Mouse (Mus musculus): ENCODE measurements around the gene Nupl1. TPM values are rescaled to one million over a fixed set of nuclear protein-coding genes. Genes with fewer than 3 reads are reported as not detected.
A peak's percentile ranks its signal among the peaks of the same experiment; 100 is the strongest.

The Nupl1 gene
- polyA plus RNA-seq, 1 experiment = not detected

GRCm38 (mm10) chr14:60286194-60286863 is 35.1 kb upstream of the Nupl1 start:
- H3K27me3 ChIP-seq (ENCODE audit: control insufficient read depth, insufficient read depth, insufficient read length) = no peaks in the 10 kb centered on the region
- H3K36me3 ChIP-seq (ENCODE audit: control insufficient read depth, insufficient read depth) = peaks cover 33% of the 10 kb centered on the region
- no peak overlapping the region for H3K4me3 ChIP-seq (ENCODE audit: insufficient read depth, poor library complexity, severe bottlenecking)
- H3K79me3 ChIP-seq (ENCODE audit: low read depth) = no peaks in the 10 kb centered on the region
- H3K79me2 ChIP-seq (ENCODE audit: control insufficient read depth, insufficient read depth) = no peaks in the 10 kb centered on the region
- TF ChIP-seq USF1 (IDR thresholded peaks at IDR 0.05; ENCODE audit: low read depth) = no peak
- no peak for TF ChIP-seq MAX (IDR thresholded peaks at IDR 0.05)
- no peak for TF ChIP-seq MYOD1 (IDR thresholded peaks at IDR 0.05; ENCODE audit: control insufficient read depth, insufficient read length, low read depth)
- TF ChIP-seq CTCF (IDR thresholded peaks at IDR 0.05; ENCODE audit: control insufficient read depth, insufficient read depth, insufficient read length) = no peak
- TF ChIP-seq MYOG (IDR thresholded peaks at IDR 0.05; ENCODE audit: control insufficient read depth, extremely low read depth, insufficient read length) = no peak
- no peak for TF ChIP-seq FOSL1 (IDR thresholded peaks at IDR 0.05; ENCODE audit: insufficient read depth, low read length, poor library complexity, severe bottlenecking)
- TF ChIP-seq CEBPB (IDR thresholded peaks at IDR 0.05; ENCODE audit: low read depth) = no peak
- H3ac ChIP-seq (ENCODE audit: control insufficient read depth, insufficient read length, low read depth) = no peak overlapping the region

GRCm38 (mm10) chr14:60275301-60276276 is 24.4 kb upstream of the Nupl1 start:
- TF ChIP-seq MYOG (IDR thresholded peaks at IDR 0.05; ENCODE audit: control insufficient read depth, extremely low read depth, insufficient read length) (no peak), MAX (IDR thresholded peaks at IDR 0.05) (no peak), FOSL1 (IDR thresholded peaks at IDR 0.05; ENCODE audit: insufficient read depth, low read length, poor library complexity, severe bottlenecking) (no peak), CTCF (IDR thresholded peaks at IDR 0.05; ENCODE audit: control insufficient read depth, insufficient read depth, insufficient read length) (no peak), USF1 (IDR thresholded peaks at IDR 0.05; ENCODE audit: low read depth) (no peak)
- Histone ChIP-seq H3K79me3 (ENCODE audit: low read depth) (peaks cover 8% of the 10 kb centered on the region), H3K79me2 (ENCODE audit: control insufficient read depth, insufficient read depth) (peaks cover 30% of the 10 kb centered on the region), H3K4me3 (ENCODE audit: insufficient read depth, poor library complexity, severe bottlenecking) (no peak overlapping the region), H3K27me3 (ENCODE audit: control insufficient read depth, insufficient read depth, insufficient read length) (no peaks in the 10 kb centered on the region), H3ac (ENCODE audit: control insufficient read depth, insufficient read length, low read depth) (no peak overlapping the region), H3K36me3 (ENCODE audit: control insufficient read depth, insufficient read depth) (no peaks in the 10 kb centered on the region)

DNA sequence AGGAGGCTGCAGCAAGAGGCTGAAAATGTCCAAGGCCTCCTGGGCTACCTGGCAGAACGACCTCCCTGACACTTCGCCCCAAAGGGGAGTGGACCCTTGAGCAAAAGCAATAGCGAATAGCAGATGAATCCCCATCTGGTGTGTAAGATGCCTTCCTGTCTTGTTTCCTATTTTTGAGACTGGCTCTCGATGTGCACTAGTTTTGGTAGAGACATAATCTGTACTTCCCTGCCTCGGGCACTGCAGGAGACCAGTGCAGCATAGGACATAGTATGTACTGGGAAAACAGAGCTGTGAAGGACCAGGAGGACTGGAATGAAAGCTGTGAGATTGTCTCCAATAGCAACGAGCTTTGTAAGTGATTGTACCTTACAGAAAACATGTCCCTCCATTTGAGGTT is 22.1 kb upstream of the Nupl1 start:
- Histone ChIP-seq H3K4me3 (ENCODE audit: insufficient read depth, poor library complexity, severe bottlenecking) (no peak overlapping the region), H3K79me3 (ENCODE audit: low read depth) (peaks cover 15% of the 10 kb centered on the region), H3K27me3 (ENCODE audit: control insufficient read depth, insufficient read depth, insufficient read length) (no peaks in the 10 kb centered on the region), H3K36me3 (ENCODE audit: control insufficient read depth, insufficient read depth) (no peaks in the 10 kb centered on the region), H3ac (ENCODE audit: control insufficient read depth, insufficient read length, low read depth) (no peak overlapping the region), H3K79me2 (ENCODE audit: control insufficient read depth, insufficient read depth) (peaks cover 48% of the 10 kb centered on the region)
- TF ChIP-seq CTCF (IDR thresholded peaks at IDR 0.05; ENCODE audit: control insufficient read depth, insufficient read depth, insufficient read length) = no peak
- no peak for TF ChIP-seq CEBPB (IDR thresholded peaks at IDR 0.05; ENCODE audit: low read depth)
- no peak for TF ChIP-seq MYOD1 (IDR thresholded peaks at IDR 0.05; ENCODE audit: control insufficient read depth, insufficient read length, low read depth)
- TF ChIP-seq MAX (IDR thresholded peaks at IDR 0.05) = no peak
- TF ChIP-seq USF1 (IDR thresholded peaks at IDR 0.05; ENCODE audit: low read depth) = no peak
- TF ChIP-seq FOSL1 (IDR thresholded peaks at IDR 0.05; ENCODE audit: insufficient read depth, low read length, poor library complexity, severe bottlenecking) = no peak
- TF ChIP-seq MYOG (IDR thresholded peaks at IDR 0.05; ENCODE audit: control insufficient read depth, extremely low read depth, insufficient read length) = no peak

DNA sequence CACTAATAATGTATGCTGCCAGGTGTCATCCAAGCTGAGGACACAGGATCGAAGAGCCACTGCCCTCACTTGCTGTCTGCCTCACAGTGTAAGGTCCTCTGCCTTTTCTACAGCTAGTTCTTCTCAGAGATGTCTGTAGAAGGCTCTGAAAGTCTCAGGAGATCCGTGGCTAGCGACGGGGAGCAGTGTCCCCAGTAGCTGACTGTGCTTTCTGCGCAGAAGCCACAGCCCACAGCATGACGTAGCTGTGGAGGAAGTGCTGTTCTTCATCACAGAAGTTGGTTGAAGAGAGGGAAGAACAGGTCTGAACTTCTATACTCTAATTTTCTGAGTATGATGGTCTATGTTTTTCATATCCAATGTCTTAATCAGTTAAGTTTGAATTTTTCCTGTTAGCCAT is 18.1 kb upstream of the Nupl1 start:
- Histone ChIP-seq H3ac (ENCODE audit: control insufficient read depth, insufficient read length, low read depth) (no peak overlapping the region), H3K79me2 (ENCODE audit: control insufficient read depth, insufficient read depth) (peaks cover 68% of the 10 kb centered on the region), H3K4me3 (ENCODE audit: insufficient read depth, poor library complexity, severe bottlenecking) (no peak overlapping the region), H3K27me3 (ENCODE audit: control insufficient read depth, insufficient read depth, insufficient read length) (no peaks in the 10 kb centered on the region), H3K79me3 (ENCODE audit: low read depth) (peaks cover 28% of the 10 kb centered on the region), H3K36me3 (ENCODE audit: control insufficient read depth, insufficient read depth) (no peaks in the 10 kb centered on the region)
- TF ChIP-seq FOSL1 (IDR thresholded peaks at IDR 0.05; ENCODE audit: insufficient read depth, low read length, poor library complexity, severe bottlenecking) = no peak
- no peak for TF ChIP-seq USF1 (IDR thresholded peaks at IDR 0.05; ENCODE audit: low read depth)
- TF ChIP-seq CTCF (IDR thresholded peaks at IDR 0.05; ENCODE audit: control insufficient read depth, insufficient read depth, insufficient read length) = no peak

GRCm38 (mm10) chr14:60264990-60265876 is 14.0 kb upstream of the Nupl1 start, which contains the start of gene Mtmr6:
Mtmr6 (plus strand) TSS chr14:60265228.
- Histone ChIP-seq H3K27me3 (ENCODE audit: control insufficient read depth, insufficient read depth, insufficient read length) (no peaks in the 10 kb centered on the region), H3K36me3 (ENCODE audit: control insufficient read depth, insufficient read depth) (no peaks in the 10 kb centered on the region), H3K4me3 (ENCODE audit: insufficient read depth, poor library complexity, severe bottlenecking) (peak within 1 kb of the TSS; percentile 64), H3K79me3 (ENCODE audit: low read depth) (peaks cover 20% of the 10 kb centered on the region), H3K79me2 (ENCODE audit: control insufficient read depth, insufficient read depth) (peaks cover 43% of the 10 kb centered on the region), H3ac (ENCODE audit: control insufficient read depth, insufficient read length, low read depth) (peak within 1 kb of the TSS; percentile 77)
- TF ChIP-seq MAX (IDR thresholded peaks at IDR 0.05) (peak; percentile 91), CTCF (IDR thresholded peaks at IDR 0.05; ENCODE audit: control insufficient read depth, insufficient read depth, insufficient read length) (peak; percentile 90), MYOD1 (IDR thresholded peaks at IDR 0.05; ENCODE audit: control insufficient read depth, insufficient read length, low read depth) (peak; percentile 2), FOSL1 (IDR thresholded peaks at IDR 0.05; ENCODE audit: insufficient read depth, low read length, poor library complexity, severe bottlenecking) (no peak), USF1 (IDR thresholded peaks at IDR 0.05; ENCODE audit: low read depth) (no peak)
